Mouse (Mus musculus) neural tube, embryonic 13.5 days (tissue): ENCODE measurements around the gene C130050O18Rik. TPM values are rescaled to one million over a fixed set of nuclear protein-coding genes. Genes with fewer than 3 reads are reported as not detected.

ENCODE experiments used
- ATAC-seq: fragments of 200-750 bp; cut with Nextera tagmentation; 2 replicates; pipeline ENCODE4 v1.8.0; 2017; ENCODE audit warnings: low read depth, mild to moderate bottlenecking, moderate TSS enrichment, moderate library complexity
- H3K27ac ChIP-seq: fragments of 300-500 bp; sonication (generic); replicated peaks from 2 replicates; pipeline ENCODE4 v1.5.1; 2015; ENCODE audit warnings: moderate library complexity, mild to moderate bottlenecking, inconsistent platforms
- H3K27me3 ChIP-seq: fragments of 300-500 bp; sonication (generic); 2 replicates; pipeline ENCODE4 v1.6.1; 2015; ENCODE audit warnings: mild to moderate bottlenecking, inconsistent platforms
- H3K36me3 ChIP-seq: fragments of 300-500 bp; sonication (generic); 2 replicates; pipeline ENCODE4 v1.6.1; 2015; ENCODE audit warnings: mild to moderate bottlenecking, inconsistent platforms
- H3K4me1 ChIP-seq: fragments of 300-500 bp; sonication (generic); replicated peaks from 2 replicates; pipeline ENCODE4 v1.6.1; 2015; ENCODE audit warnings: inconsistent platforms
- H3K4me2 ChIP-seq: fragments of 300-500 bp; sonication (generic); 2 replicates; pipeline ENCODE4 v1.6.1; 2015; ENCODE audit warnings: inconsistent platforms, mild to moderate bottlenecking, moderate library complexity
- H3K4me3 ChIP-seq: fragments of 300-500 bp; sonication (generic); 2 replicates; pipeline ENCODE4 v1.5.1; 2015; ENCODE audit warnings: mild to moderate bottlenecking, inconsistent platforms
- H3K9ac ChIP-seq: fragments of 300-500 bp; sonication (generic); 2 replicates; pipeline ENCODE4 v1.6.1; 2015; ENCODE audit warnings: moderate library complexity, mild to moderate bottlenecking, inconsistent platforms
- H3K9me3 ChIP-seq: fragments of 300-500 bp; sonication (generic); 2 replicates; pipeline ENCODE4 v1.6.1; 2016; ENCODE audit warnings: inconsistent platforms
- WGBS: fragments of 180-500 bp; shearing (Covaris S2); methylation state at CpG from one replicate; pipeline ENCODE4 v1.1.7; 2015; 5-methylcytosine and 5-hydroxymethylcytosine counted together
- polyA plus RNA-seq: library from polyadenylated mRNA; unstranded; fragments of >200 nt; fragmentation: Nextera tagmentation; extraction: Ambion mirVana; gene quantifications from 2 replicates; pipeline ENCODE4 v1.2.1, GENCODE M21; 2015

C130050O18Rik gene
- polyA plus RNA-seq, 1 experiment from 2014 or later, result 0.38 TPM

- no peaks in the 10 kb centered on the region for H3K36me3 ChIP-seq
- H3K27me3 ChIP-seq, result no peaks in the 10 kb centered on the region
- 93% methylated on average over 37 of the region's 37 CpGs for WGBS
- H3K4me3 ChIP-seq, result no peak overlapping the region
- no peaks in the 10 kb centered on the region for H3K9me3 ChIP-seq
- H3K4me2 ChIP-seq, result no peak overlapping the region
- no peak overlapping the region for H3K9ac ChIP-seq
- ATAC-seq, result no peak
- no peak overlapping the region for H3K27ac ChIP-seq
- H3K4me1 ChIP-seq, result peaks cover 40% of the 10 kb centered on the region
These were observed 12.6 kb upstream of the C130050O18Rik start for GRCm38 (mm10) chr5:139392219-139393196.

GRCm38 (mm10) chr5:139393197-139393588, 11.9 kb upstream of the C130050O18Rik start:
- no peaks in the 10 kb centered on the region for H3K36me3 ChIP-seq
- ATAC-seq, result no peak

GRCm38 (mm10) chr5:139394399-139394798, 10.7 kb upstream of the C130050O18Rik start:
- 76% methylated on average over 7 of the region's 7 CpGs for WGBS
- H3K27ac ChIP-seq, result no peak overlapping the region
- no peak for ATAC-seq

More at GRCm38 (mm10) chr5:139393197-139393588, 11.9 kb upstream of the C130050O18Rik start:
- no peaks in the 10 kb centered on the region for H3K27me3 ChIP-seq
- no peak overlapping the region for H3K4me3 ChIP-seq
- 87% methylated on average over 16 of the region's 16 CpGs for WGBS
- no peak overlapping the region for H3K4me2 ChIP-seq
- H3K27ac ChIP-seq, result no peak overlapping the region
- no peak overlapping the region for H3K9ac ChIP-seq
- no peaks in the 10 kb centered on the region for H3K9me3 ChIP-seq
- H3K4me1 ChIP-seq, result peaks cover 36% of the 10 kb centered on the region

GRCm38 (mm10) chr5:139395528-139395927, 9.6 kb upstream of the C130050O18Rik start:
- no peak overlapping the region for H3K4me2 ChIP-seq
- H3K27ac ChIP-seq, result no peak overlapping the region
- ATAC-seq, result no peak

More at GRCm38 (mm10) chr5:139394399-139394798, 10.7 kb upstream of the C130050O18Rik start:
- H3K4me1 ChIP-seq, result peaks cover 31% of the 10 kb centered on the region
- no peak overlapping the region for H3K9ac ChIP-seq
- H3K4me3 ChIP-seq, result no peak overlapping the region
- no peaks in the 10 kb centered on the region for H3K27me3 ChIP-seq
- H3K36me3 ChIP-seq, result no peaks in the 10 kb centered on the region
- H3K9me3 ChIP-seq, result no peaks in the 10 kb centered on the region
- no peak overlapping the region for H3K4me2 ChIP-seq

GRCm38 (mm10) chr5:139397359-139397916, 7.6 kb upstream of the C130050O18Rik start:
- no peak for ATAC-seq
- WGBS, result 86% methylated on average over 4 of the region's 4 CpGs
- no peaks in the 10 kb centered on the region for H3K27me3 ChIP-seq

More at GRCm38 (mm10) chr5:139395528-139395927, 9.6 kb upstream of the C130050O18Rik start:
- Histone ChIP-seq H3K9me3 (no peaks in the 10 kb centered on the region), H3K4me3 (no peak overlapping the region), H3K4me1 (peaks cover 24% of the 10 kb centered on the region), H3K9ac (no peak overlapping the region), H3K36me3 (no peaks in the 10 kb centered on the region), H3K27me3 (no peaks in the 10 kb centered on the region)
- WGBS, result 92% methylated on average over 4 of the region's 4 CpGs

GRCm38 (mm10) chr5:139397959-139398753, 6.9 kb upstream of the C130050O18Rik start:
- peak; percentile 88 for ATAC-seq
- Histone ChIP-seq H3K9ac (no peak overlapping the region), H3K9me3 (no peaks in the 10 kb centered on the region), H3K36me3 (no peaks in the 10 kb centered on the region), H3K27me3 (no peaks in the 10 kb centered on the region), H3K4me3 (no peak overlapping the region), H3K27ac (no peak overlapping the region), H3K4me1 (peaks cover 10% of the 10 kb centered on the region), H3K4me2 (no peak overlapping the region)
- 42% methylated on average over 5 of the region's 5 CpGs for WGBS

More at GRCm38 (mm10) chr5:139397359-139397916, 7.6 kb upstream of the C130050O18Rik start:
- Histone ChIP-seq H3K4me2 (no peak overlapping the region), H3K36me3 (no peaks in the 10 kb centered on the region), H3K4me1 (peaks cover 10% of the 10 kb centered on the region), H3K4me3 (no peak overlapping the region), H3K9ac (no peak overlapping the region), H3K9me3 (no peaks in the 10 kb centered on the region), H3K27ac (no peak overlapping the region)

- H3K4me3 ChIP-seq, result no peak overlapping the region
- no peak overlapping the region for H3K4me2 ChIP-seq
- H3K4me1 ChIP-seq, result peaks cover 10% of the 10 kb centered on the region
- H3K36me3 ChIP-seq, result no peaks in the 10 kb centered on the region
- no peaks in the 10 kb centered on the region for H3K27me3 ChIP-seq
- no peak for ATAC-seq
- WGBS, result 81% methylated on average over 5 of the region's 5 CpGs
- no peaks in the 10 kb centered on the region for H3K9me3 ChIP-seq
- no peak overlapping the region for H3K27ac ChIP-seq
- no peak overlapping the region for H3K9ac ChIP-seq
These were observed 6.3 kb upstream of the C130050O18Rik start for GRCm38 (mm10) chr5:139398786-139399185.

GRCm38 (mm10) chr5:139399991-139400390, 5.1 kb upstream of the C130050O18Rik start:
- no peak for ATAC-seq
- 87% methylated on average over 14 of the region's 14 CpGs for WGBS
- Histone ChIP-seq H3K36me3 (no peaks in the 10 kb centered on the region), H3K4me2 (no peak overlapping the region), H3K4me3 (no peak overlapping the region), H3K4me1 (peaks cover 18% of the 10 kb centered on the region), H3K27me3 (no peaks in the 10 kb centered on the region), H3K27ac (no peak overlapping the region), H3K9me3 (no peaks in the 10 kb centered on the region), H3K9ac (no peak overlapping the region)

- peaks cover 37% of the 10 kb centered on the region for H3K4me1 ChIP-seq
- H3K27me3 ChIP-seq, result no peaks in the 10 kb centered on the region
- H3K4me2 ChIP-seq, result no peak overlapping the region
- H3K27ac ChIP-seq, result no peak overlapping the region
- H3K9me3 ChIP-seq, result no peaks in the 10 kb centered on the region
- no peak overlapping the region for H3K9ac ChIP-seq
- ATAC-seq, result no peak
- WGBS, result 92% methylated on average over 2 of the region's 2 CpGs
- no peaks in the 10 kb centered on the region for H3K36me3 ChIP-seq
- no peak overlapping the region for H3K4me3 ChIP-seq
These were observed 3.0 kb upstream of the C130050O18Rik start for GRCm38 (mm10) chr5:139402106-139402505.

- Histone ChIP-seq H3K27ac (0 out of 2 replicates have a peak overlapping the region, but pooled peaks have one; percentile 13), H3K4me1 (peaks cover 42% of the 10 kb centered on the region), H3K36me3 (no peaks in the 10 kb centered on the region), H3K4me3 (no peak overlapping the region), H3K4me2 (no peak overlapping the region), H3K9me3 (no peaks in the 10 kb centered on the region), H3K27me3 (no peaks in the 10 kb centered on the region), H3K9ac (no peak overlapping the region)
- no peak for ATAC-seq
- 90% methylated on average over 8 of the region's 8 CpGs for WGBS
These were observed 1.3 kb upstream of the C130050O18Rik start for GRCm38 (mm10) chr5:139403692-139404260.

- no peak overlapping the region for H3K9ac ChIP-seq
- H3K4me1 ChIP-seq, result peaks cover 46% of the 10 kb centered on the region
- H3K27me3 ChIP-seq, result no peaks in the 10 kb centered on the region
- H3K27ac ChIP-seq, result peak overlapping the region; percentile 70
- no peak for ATAC-seq
- no peaks in the 10 kb centered on the region for H3K9me3 ChIP-seq
- no peaks in the 10 kb centered on the region for H3K36me3 ChIP-seq
- H3K4me3 ChIP-seq, result no peak overlapping the region
- WGBS, result 68% methylated on average over 7 of the region's 7 CpGs
- no peak overlapping the region for H3K4me2 ChIP-seq
These were observed 398 bp downstream of the C130050O18Rik start for GRCm38 (mm10) chr5:139405478-139405877.
